Mouse (Mus musculus): Measurements from ENCODE around the gene Rabep1. TPM values are rescaled to one million over a fixed set of nuclear protein-coding genes. Genes with fewer than 3 reads are reported as not detected.
"Not testable (repeated sequence)": the region's sequence is repeated elsewhere in the genome, so short reads cannot be mapped to it uniquely, and the experiment has no call there.

Rabep1 gene
- polyA plus RNA-seq, 1 experiment from 2014 or later: 49.6 TPM

GRCm38 (mm10) chr11:70833831-70834230 is 10.7 kb upstream of the Rabep1 start:
- ATAC-seq (ENCODE audit: low FRiP score, low read depth): no peak
- Histone ChIP-seq H3K9ac (replicated peaks) (no peak overlapping the region), H3K27ac (replicated peaks) (no peak overlapping the region), H3K9me3 (no peaks in the 10 kb centered on the region), H3K4me1 (peaks cover 2% of the 10 kb centered on the region; the same call in 1 of the 2 replicates), H3K4me3 (no peak overlapping the region), H3K36me3 (no peaks in the 10 kb centered on the region), H3K27me3 (no peaks in the 10 kb centered on the region), H3K4me2 (replicated peaks) (no peak overlapping the region)
- 65% methylated on average over 3 of the region's 3 CpGs for WGBS

- H3K27me3 ChIP-seq: no peaks in the 10 kb centered on the region
- H3K4me3 ChIP-seq: no peak overlapping the region
- H3K4me2 ChIP-seq (replicated peaks): no peak overlapping the region
- H3K9ac ChIP-seq (replicated peaks): no peak overlapping the region
- WGBS: 72% methylated on average over 6 of the region's 6 CpGs
- H3K9me3 ChIP-seq: no peaks in the 10 kb centered on the region
- peaks cover 2% of the 10 kb centered on the region; the same call in 1 of the 2 replicates for H3K4me1 ChIP-seq
- no peak for ATAC-seq (ENCODE audit: low FRiP score, low read depth)
- no peak overlapping the region for H3K27ac ChIP-seq (replicated peaks)
- H3K36me3 ChIP-seq: no peaks in the 10 kb centered on the region
Observed at GRCm38 (mm10) chr11:70835381-70835831, 9.2 kb upstream of the Rabep1 start.

GRCm38 (mm10) chr11:70837031-70837430 is 7.5 kb upstream of the Rabep1 start:
- 90% methylated on average over 3 of the region's 3 CpGs for WGBS
- H3K27ac ChIP-seq (replicated peaks): no peak overlapping the region

GRCm38 (mm10) chr11:70838610-70839009 is 6.0 kb upstream of the Rabep1 start:
- WGBS: 51% methylated on average over 2 of the region's 2 CpGs
- Histone ChIP-seq H3K27me3 (0 out of 2 replicates have a peak, but pooled peaks cover under 1% of the 10 kb centered on the region), H3K4me3 (no peak overlapping the region), H3K4me1 (no peaks in the 10 kb centered on the region), H3K9me3 (no peaks in the 10 kb centered on the region), H3K27ac (replicated peaks) (no peak overlapping the region), H3K4me2 (replicated peaks) (no peak overlapping the region), H3K9ac (replicated peaks) (no peak overlapping the region), H3K36me3 (no peaks in the 10 kb centered on the region)
- ATAC-seq (ENCODE audit: low FRiP score, low read depth): no peak

More at GRCm38 (mm10) chr11:70837031-70837430, 7.5 kb upstream of the Rabep1 start:
- Histone ChIP-seq H3K4me1 (no peaks in the 10 kb centered on the region), H3K27me3 (no peaks in the 10 kb centered on the region), H3K9ac (replicated peaks) (no peak overlapping the region), H3K4me2 (replicated peaks) (no peak overlapping the region), H3K4me3 (no peak overlapping the region), H3K9me3 (no peaks in the 10 kb centered on the region), H3K36me3 (no peaks in the 10 kb centered on the region)
- ATAC-seq (ENCODE audit: low FRiP score, low read depth): no peak

- Histone ChIP-seq H3K27ac (replicated peaks) (no peak overlapping the region), H3K4me1 (peaks cover 18% of the 10 kb centered on the region), H3K9ac (replicated peaks) (no peak overlapping the region), H3K27me3 (0 out of 2 replicates have a peak, but pooled peaks cover 4% of the 10 kb centered on the region), H3K4me2 (replicated peaks) (no peak overlapping the region), H3K36me3 (no peaks in the 10 kb centered on the region), H3K9me3 (no peaks in the 10 kb centered on the region), H3K4me3 (no peak overlapping the region)
- 53% methylated on average over 4 of the region's 4 CpGs for WGBS
- no peak for ATAC-seq (ENCODE audit: low FRiP score, low read depth)
Observed at GRCm38 (mm10) chr11:70842983-70843382, 1.6 kb upstream of the Rabep1 start.

GRCm38 (mm10) chr11:70843701-70844551 is 652 bp upstream of the Rabep1 start:
- H3K9ac ChIP-seq (replicated peaks): peak overlapping the region; percentile 99
- no peak for ATAC-seq (ENCODE audit: low FRiP score, low read depth)
- H3K4me2 ChIP-seq (replicated peaks): peak overlapping the region; percentile 67
- H3K36me3 ChIP-seq: no peaks in the 10 kb centered on the region
- WGBS: 17% methylated on average over 12 of the region's 12 CpGs
- H3K4me3 ChIP-seq: peak overlapping the region; percentile 99
- H3K27ac ChIP-seq (replicated peaks): 0 out of 2 replicates have a peak overlapping the region, but pooled peaks have one; percentile 87
- H3K9me3 ChIP-seq: no peaks in the 10 kb centered on the region
- 0 out of 2 replicates have a peak, but pooled peaks cover 4% of the 10 kb centered on the region for H3K27me3 ChIP-seq
- peaks cover 18% of the 10 kb centered on the region for H3K4me1 ChIP-seq

- no peaks in the 10 kb centered on the region for H3K9me3 ChIP-seq
Observed at GRCm38 (mm10) chr11:70845457-70845978, 940 bp downstream of the Rabep1 start.

GRCm38 (mm10) chr11:70846029-70846428 is 1.5 kb downstream of the Rabep1 start:
- H3K4me2 ChIP-seq (replicated peaks): peak overlapping the region; percentile 67

More at GRCm38 (mm10) chr11:70845457-70845978, 940 bp downstream of the Rabep1 start:
- H3K4me2 ChIP-seq (replicated peaks): peak overlapping the region; percentile 67
- WGBS: 9% methylated on average over 19 of the region's 19 CpGs
- H3K4me1 ChIP-seq: peaks cover 18% of the 10 kb centered on the region
- peak overlapping the region; percentile 99 for H3K9ac ChIP-seq (replicated peaks)
- peak overlapping the region; percentile 99 for H3K4me3 ChIP-seq
- peak overlapping the region; percentile 87; the same call in 1 of the 2 replicates for H3K27ac ChIP-seq (replicated peaks)
- no peaks in the 10 kb centered on the region for H3K36me3 ChIP-seq
- no peak for ATAC-seq (ENCODE audit: low FRiP score, low read depth)
- H3K27me3 ChIP-seq: 0 out of 2 replicates have a peak, but pooled peaks cover 4% of the 10 kb centered on the region

GRCm38 (mm10) chr11:70860371-70860770 is 15.8 kb downstream of the Rabep1 start:
- Histone ChIP-seq H3K27ac (replicated peaks) (no peak overlapping the region), H3K4me2 (replicated peaks) (no peak overlapping the region), H3K9ac (replicated peaks) (no peak overlapping the region), H3K9me3 (no peaks in the 10 kb centered on the region), H3K4me1 (no peaks in the 10 kb centered on the region), H3K36me3 (no peaks in the 10 kb centered on the region), H3K27me3 (no peaks in the 10 kb centered on the region), H3K4me3 (no peak overlapping the region)
- ATAC-seq (ENCODE audit: low FRiP score, low read depth): no peak
- 89% methylated on average over 1 of the region's 1 CpGs for WGBS

More at GRCm38 (mm10) chr11:70846029-70846428, 1.5 kb downstream of the Rabep1 start:
- Histone ChIP-seq H3K36me3 (no peaks in the 10 kb centered on the region), H3K9ac (replicated peaks) (peak overlapping the region; percentile 99; the same call in 1 of the 2 replicates), H3K27ac (replicated peaks) (no peak overlapping the region), H3K4me3 (peak overlapping the region; percentile 99), H3K9me3 (no peaks in the 10 kb centered on the region), H3K27me3 (0 out of 2 replicates have a peak, but pooled peaks cover 4% of the 10 kb centered on the region), H3K4me1 (peaks cover 18% of the 10 kb centered on the region)
- no peak for ATAC-seq (ENCODE audit: low FRiP score, low read depth)
- WGBS: 64% methylated on average over 2 of the region's 2 CpGs

- H3K4me3 ChIP-seq; H3K27me3 ChIP-seq; H3K36me3 ChIP-seq; H3K9ac ChIP-seq (replicated peaks); H3K9me3 ChIP-seq; ATAC-seq (ENCODE audit: low FRiP score, low read depth); H3K27ac ChIP-seq (replicated peaks); H3K4me2 ChIP-seq (replicated peaks); H3K4me1 ChIP-seq: not testable (repeated sequence)
- 91% methylated on average over 2 of the region's 2 CpGs for WGBS
Observed at GRCm38 (mm10) chr11:70863204-70863603, 18.6 kb downstream of the Rabep1 start.

GRCm38 (mm10) chr11:70865223-70865622 is 20.6 kb downstream of the Rabep1 start:
- H3K36me3 ChIP-seq: no peaks in the 10 kb centered on the region
- H3K9me3 ChIP-seq: no peaks in the 10 kb centered on the region
- WGBS: 94% methylated on average over 2 of the region's 2 CpGs
- no peak overlapping the region for H3K4me2 ChIP-seq (replicated peaks)
- no peak overlapping the region for H3K27ac ChIP-seq (replicated peaks)
- H3K9ac ChIP-seq (replicated peaks): no peak overlapping the region
- no peak for ATAC-seq (ENCODE audit: low FRiP score, low read depth)
- H3K4me1 ChIP-seq: no peaks in the 10 kb centered on the region
- no peaks in the 10 kb centered on the region for H3K27me3 ChIP-seq
- H3K4me3 ChIP-seq: no peak overlapping the region

- no peak overlapping the region for H3K9ac ChIP-seq (replicated peaks)
- no peaks in the 10 kb centered on the region for H3K4me1 ChIP-seq
- no peak for ATAC-seq (ENCODE audit: low FRiP score, low read depth)
- 87% methylated on average over 3 of the region's 3 CpGs for WGBS
- H3K27me3 ChIP-seq: no peaks in the 10 kb centered on the region
- no peak overlapping the region for H3K4me2 ChIP-seq (replicated peaks)
- no peak overlapping the region for H3K27ac ChIP-seq (replicated peaks)
- H3K4me3 ChIP-seq: no peak overlapping the region
- H3K9me3 ChIP-seq: no peaks in the 10 kb centered on the region
- no peaks in the 10 kb centered on the region for H3K36me3 ChIP-seq
Observed at GRCm38 (mm10) chr11:70869263-70869662, 24.7 kb downstream of the Rabep1 start.

All from midbrain, embryonic 12.5 days (tissue).